Mouse (Mus musculus): ENCODE measurements around the gene Toe1. TPM values are rescaled to one million over a fixed set of nuclear protein-coding genes. Genes with fewer than 3 reads are reported as not detected.

Toe1 gene
- total and polyA plus RNA-seq, 3 experiments, result 13.1 to 16.1 (median 14.2) TPM

- no peak for DNase-seq
Measured at GRCm38 (mm10) chr4:116794273-116794672, 13.2 kb downstream of the Toe1 start.

GRCm38 (mm10) chr4:116792453-116792852, 15.0 kb downstream of the Toe1 start:
- no peak for DNase-seq

GRCm38 (mm10) chr4:116788956-116789355, 18.5 kb downstream of the Toe1 start:
- peak; percentile 78 for DNase-seq

GRCm38 (mm10) chr4:116787985-116788760, 19.3 kb downstream of the Toe1 start:
- no peak for DNase-seq

GRCm38 (mm10) chr4:116786587-116786986, 20.9 kb downstream of the Toe1 start:
- no peak for DNase-seq

GRCm38 (mm10) chr4:116782171-116782570, 25.3 kb downstream of the Toe1 start:
- DNase-seq, result no peak

- DNase-seq, result no peak
Measured at GRCm38 (mm10) chr4:116781366-116781765, 26.1 kb downstream of the Toe1 start.

- DNase-seq, result no peak
Measured at GRCm38 (mm10) chr4:116780541-116780940, 26.9 kb downstream of the Toe1 start.

- DNase-seq, result no peak
Measured at GRCm38 (mm10) chr4:116777079-116777478, 30.4 kb downstream of the Toe1 start.

- no peak for DNase-seq
Measured at GRCm38 (mm10) chr4:116776391-116776790, 31.0 kb downstream of the Toe1 start.

- no peak for DNase-seq
Measured at GRCm38 (mm10) chr4:116769060-116769459, 38.4 kb downstream of the Toe1 start.

GRCm38 (mm10) chr4:116768510-116768909, 38.9 kb downstream of the Toe1 start:
- no peak for DNase-seq

- no peak for DNase-seq
Measured at GRCm38 (mm10) chr4:116764001-116764400, 43.4 kb downstream of the Toe1 start.

- no peak for DNase-seq
Measured at GRCm38 (mm10) chr4:116761914-116762313, 45.5 kb downstream of the Toe1 start.

GRCm38 (mm10) chr4:116749750-116750149, 57.7 kb downstream of the Toe1 start:
- peak; percentile 30 for DNase-seq

Other genes with a start within 250 kb of the Toe1 start
- gene Gpbp1l1, start 250.0 kb downstream of the Toe1 start, total RNA-seq (2021), result 100 to 1,000 TPM in 1 of 2 experiments, 10 to 100 TPM in 1; 72.0 to 101 TPM
- gene Gpbp1l1, start 250.0 kb downstream of the Toe1 start, polyA plus RNA-seq (2012; rRNA removed), result 16.9 and 18.6 TPM in 2 replicates
- gene Ccdc17, start 211.0 kb downstream of the Toe1 start, total RNA-seq (2021), result 10 to 100 TPM; 12.8 to 13.2 TPM
- gene Ccdc17, start 211.0 kb downstream of the Toe1 start, polyA plus RNA-seq (2012; rRNA removed), result 9.1 and 9.8 TPM in 2 replicates
- 10 to 100 TPM; 22.3 to 23.0 TPM for gene Nasp, start 179.7 kb downstream of the Toe1 start, total RNA-seq (2021)
- 1.3 and 1.9 TPM in 2 replicates for gene Nasp, start 179.7 kb downstream of the Toe1 start, polyA plus RNA-seq (2012; rRNA removed)
- gene Akr1a1, start 156.0 kb downstream of the Toe1 start, total RNA-seq (2021), result 1,000 to 10,000 TPM in 1 of 2 experiments, 100 to 1,000 TPM in 1; 867 to 1,182 TPM
- gene Akr1a1, start 156.0 kb downstream of the Toe1 start, polyA plus RNA-seq (2012; rRNA removed), result 733 and 783 TPM in 2 replicates
- gene Prdx1, start 122.1 kb downstream of the Toe1 start, total RNA-seq (2021), result 100 to 1,000 TPM; 703 to 816 TPM
- 20.2 and 21.8 TPM in 2 replicates for gene Prdx1, start 122.1 kb downstream of the Toe1 start, polyA plus RNA-seq (2012; rRNA removed)
- 10 to 100 TPM; 36.1 to 43.5 TPM for gene Mmachc, start 99.2 kb downstream of the Toe1 start, total RNA-seq (2021)
- 12.2 and 16.5 TPM in 2 replicates for gene Mmachc, start 99.2 kb downstream of the Toe1 start, polyA plus RNA-seq (2012; rRNA removed)
- 10 to 100 TPM; 19.0 to 20.3 TPM for gene Ccdc163, start 99.1 kb downstream of the Toe1 start, total RNA-seq (2021)
- 20.8 and 21.7 TPM in 2 replicates for gene Ccdc163, start 99.1 kb downstream of the Toe1 start, polyA plus RNA-seq (2012; rRNA removed)
- 1 to 10 TPM; 3.4 to 5.4 TPM for gene Tesk2, start 86.7 kb downstream of the Toe1 start, total RNA-seq (2021)
- gene Tesk2, start 86.7 kb downstream of the Toe1 start, polyA plus RNA-seq (2012; rRNA removed), result 2.4 and 2.5 TPM in 2 replicates
- gene Mutyh, start 83 bp upstream of the Toe1 start, total RNA-seq (2021), result 1 to 10 TPM; 3.0 to 7.8 TPM
- gene Mutyh, start 83 bp upstream of the Toe1 start, polyA plus RNA-seq (2012; rRNA removed), result 17.5 and 19.6 TPM in 2 replicates
- 1 to 10 TPM; 2.4 to 4.2 TPM for gene Hpdl, start 14.1 kb upstream of the Toe1 start, total RNA-seq (2021)
- gene Hpdl, start 14.1 kb upstream of the Toe1 start, polyA plus RNA-seq (2012; rRNA removed), result 7.7 and 8.9 TPM in 2 replicates
- gene Zswim5, start 69.7 kb upstream of the Toe1 start, total RNA-seq (2021), result 1 to 10 TPM; 3.6 to 4.7 TPM
- gene Zswim5, start 69.7 kb upstream of the Toe1 start, polyA plus RNA-seq (2012; rRNA removed), result 1.8 and 2.4 TPM in 2 replicates
- 100 to 1,000 TPM; 103 to 105 TPM for gene Urod, start 186.8 kb upstream of the Toe1 start, total RNA-seq (2021)
- 48.1 and 52.7 TPM in 2 replicates for gene Urod, start 186.8 kb upstream of the Toe1 start, polyA plus RNA-seq (2012; rRNA removed)
- gene Hectd3, start 187.7 kb upstream of the Toe1 start, total RNA-seq (2021), result 10 to 100 TPM; 28.4 to 29.5 TPM
- gene Hectd3, start 187.7 kb upstream of the Toe1 start, polyA plus RNA-seq (2012; rRNA removed), result 96.5 and 96.9 TPM in 2 replicates
- 10 to 100 TPM; 30.3 to 33.0 TPM for gene Eif2b3, start 211.8 kb upstream of the Toe1 start, total RNA-seq (2021)
- 2.0 and 2.1 TPM in 2 replicates for gene Eif2b3, start 211.8 kb upstream of the Toe1 start, polyA plus RNA-seq (2012; rRNA removed)

All from adrenal gland, adult 2 months (tissue).